Mouse (Mus musculus) hindbrain, embryonic 12.5 days (tissue): ENCODE measurements at regions not wholly inside any gene's neighbourhood (a gene's known extent, or its start where the extent isn't known, plus 50 kb on each side); places are given as distances from the start of the nearest gene placed in this dataset.

Experiments
- ATAC-seq: fragments of 200-750 bp; cut with Nextera tagmentation; 2 replicates; pipeline ENCODE4 v1.8.0; 2017; ENCODE audit warnings: moderate TSS enrichment; ENCODE audit not compliant: low FRiP score
- H3K27ac ChIP-seq: fragments of 300-500 bp; sonication (generic); 2 replicates; pipeline ENCODE4 v1.5.1; 2016; ENCODE audit warnings: mild to moderate bottlenecking
- H3K27me3 ChIP-seq: fragments of 300-500 bp; sonication (generic); 2 replicates; pipeline ENCODE4 v1.6.1; 2016; ENCODE audit warnings: mild to moderate bottlenecking
- H3K36me3 ChIP-seq: fragments of 300-500 bp; sonication (generic); 2 replicates; pipeline ENCODE4 v1.6.1; 2016; ENCODE audit warnings: mild to moderate bottlenecking
- H3K4me1 ChIP-seq: fragments of 300-500 bp; sonication (generic); 2 replicates; pipeline ENCODE4 v1.6.1; 2016
- H3K4me2 ChIP-seq: fragments of 300-500 bp; sonication (generic); replicated peaks from 2 replicates; pipeline ENCODE4 v1.6.1; 2016; ENCODE audit warnings: mild to moderate bottlenecking
- H3K4me3 ChIP-seq: fragments of 300-500 bp; sonication (generic); 2 replicates; pipeline ENCODE4 v1.5.1; 2016; ENCODE audit warnings: mild to moderate bottlenecking
- H3K9ac ChIP-seq: fragments of 300-500 bp; sonication (generic); 2 replicates; pipeline ENCODE4 v1.6.1; 2016; ENCODE audit warnings: mild to moderate bottlenecking, moderate library complexity
- H3K9me3 ChIP-seq: fragments of 300-500 bp; sonication (generic); replicated peaks from 2 replicates; pipeline ENCODE4 v1.6.1; 2016; ENCODE audit warnings: mild to moderate bottlenecking
- WGBS: fragments of 180-500 bp; shearing (Covaris S2); methylation state at CpG from one replicate; pipeline ENCODE4 v1.1.7; 2016; 5-methylcytosine and 5-hydroxymethylcytosine counted together

- WGBS, result 79% methylated on average over 3 of the region's 3 CpGs
- peaks cover 6% of the 10 kb centered on the region for H3K4me1 ChIP-seq
These were observed 285.0 kb downstream of the Rnf144a start for GRCm38 (mm10) chr12:26130011-26130410.

GRCm38 (mm10) chr12:26129511-26129910, 285.5 kb downstream of the Rnf144a start:
- Histone ChIP-seq H3K4me2 (no peak overlapping the region), H3K27ac (no peak overlapping the region), H3K9ac (no peak overlapping the region), H3K36me3 (no peaks in the 10 kb centered on the region), H3K4me1 (peaks cover 6% of the 10 kb centered on the region), H3K9me3 (no peaks in the 10 kb centered on the region), H3K4me3 (no peak overlapping the region), H3K27me3 (no peaks in the 10 kb centered on the region)
- WGBS, result 44% methylated on average over 4 of the region's 4 CpGs
- no peak for ATAC-seq

More at GRCm38 (mm10) chr12:26130011-26130410, 285.0 kb downstream of the Rnf144a start:
- Histone ChIP-seq H3K9me3 (no peaks in the 10 kb centered on the region), H3K27me3 (no peaks in the 10 kb centered on the region), H3K9ac (no peak overlapping the region), H3K4me3 (no peak overlapping the region), H3K27ac (no peak overlapping the region), H3K4me2 (no peak overlapping the region), H3K36me3 (no peaks in the 10 kb centered on the region)
- ATAC-seq, result no peak

GRCm38 (mm10) chr12:26128851-26129250, 286.2 kb downstream of the Rnf144a start:
- no peak overlapping the region for H3K4me3 ChIP-seq
- no peaks in the 10 kb centered on the region for H3K9me3 ChIP-seq
- no peak overlapping the region for H3K4me2 ChIP-seq
- no peak overlapping the region for H3K9ac ChIP-seq
- no peaks in the 10 kb centered on the region for H3K27me3 ChIP-seq
- no peak overlapping the region for H3K27ac ChIP-seq
- peaks cover 6% of the 10 kb centered on the region for H3K4me1 ChIP-seq
- ATAC-seq, result no peak
- H3K36me3 ChIP-seq, result no peaks in the 10 kb centered on the region

GRCm38 (mm10) chr12:26126260-26126659, 288.8 kb downstream of the Rnf144a start:
- H3K36me3 ChIP-seq, result no peaks in the 10 kb centered on the region
- no peak for ATAC-seq
- H3K27ac ChIP-seq, result peak overlapping the region; percentile 9; the same call in 1 of the 2 replicates
- no peak overlapping the region for H3K9ac ChIP-seq
- 65% methylated on average over 9 of the region's 9 CpGs for WGBS
- no peaks in the 10 kb centered on the region for H3K27me3 ChIP-seq
- H3K4me2 ChIP-seq, result no peak overlapping the region
- peaks cover 6% of the 10 kb centered on the region for H3K4me1 ChIP-seq
- no peak overlapping the region for H3K4me3 ChIP-seq
- no peaks in the 10 kb centered on the region for H3K9me3 ChIP-seq

- Histone ChIP-seq H3K9me3 (no peaks in the 10 kb centered on the region), H3K27ac (no peak overlapping the region), H3K36me3 (no peaks in the 10 kb centered on the region), H3K9ac (no peak overlapping the region), H3K4me3 (no peak overlapping the region), H3K27me3 (no peaks in the 10 kb centered on the region), H3K4me2 (no peak overlapping the region), H3K4me1 (peaks cover 6% of the 10 kb centered on the region)
- WGBS, result 86% methylated on average over 2 of the region's 2 CpGs
- no peak for ATAC-seq
These were observed 290.8 kb downstream of the Rnf144a start for GRCm38 (mm10) chr12:26124211-26124610.

GRCm38 (mm10) chr12:26115339-26115912, 299.6 kb downstream of the Rnf144a start:
- Histone ChIP-seq H3K36me3 (no peaks in the 10 kb centered on the region), H3K27me3 (no peaks in the 10 kb centered on the region), H3K9ac (no peak overlapping the region), H3K4me3 (no peak overlapping the region), H3K4me2 (no peak overlapping the region), H3K27ac (no peak overlapping the region), H3K4me1 (peaks cover 13% of the 10 kb centered on the region; the same call in 1 of the 2 replicates), H3K9me3 (no peaks in the 10 kb centered on the region)
- 59% methylated on average over 9 of the region's 9 CpGs for WGBS
- no peak for ATAC-seq

- Histone ChIP-seq H3K4me3 (no peak overlapping the region), H3K4me2 (no peak overlapping the region), H3K27me3 (no peaks in the 10 kb centered on the region), H3K9me3 (no peaks in the 10 kb centered on the region), H3K36me3 (no peaks in the 10 kb centered on the region), H3K4me1 (peaks cover 13% of the 10 kb centered on the region; the same call in 1 of the 2 replicates), H3K27ac (no peak overlapping the region), H3K9ac (no peak overlapping the region)
- WGBS, result 77% methylated on average over 8 of the region's 8 CpGs
- ATAC-seq, result peak; percentile 32; the same call in 1 of the 2 replicates
These were observed 302.7 kb downstream of the Rnf144a start for GRCm38 (mm10) chr12:26112166-26113019.

GRCm38 (mm10) chr12:26109866-26110265, 305.2 kb downstream of the Rnf144a start:
- Histone ChIP-seq H3K9me3 (no peaks in the 10 kb centered on the region), H3K27ac (no peak overlapping the region), H3K36me3 (no peaks in the 10 kb centered on the region), H3K27me3 (no peaks in the 10 kb centered on the region), H3K4me3 (no peak overlapping the region), H3K4me2 (no peak overlapping the region), H3K9ac (no peak overlapping the region), H3K4me1 (peaks cover 6% of the 10 kb centered on the region; the same call in 1 of the 2 replicates)
- 85% methylated on average over 6 of the region's 6 CpGs for WGBS
- ATAC-seq, result no peak

GRCm38 (mm10) chr12:26104372-26104771, 310.7 kb downstream of the Rnf144a start:
- H3K9ac ChIP-seq, result no peak overlapping the region
- no peaks in the 10 kb centered on the region for H3K4me1 ChIP-seq
- no peaks in the 10 kb centered on the region for H3K9me3 ChIP-seq
- H3K36me3 ChIP-seq, result no peaks in the 10 kb centered on the region
- H3K27ac ChIP-seq, result no peak overlapping the region
- H3K4me2 ChIP-seq, result no peak overlapping the region
- no peaks in the 10 kb centered on the region for H3K27me3 ChIP-seq
- H3K4me3 ChIP-seq, result no peak overlapping the region
- WGBS, result 88% methylated on average over 3 of the region's 3 CpGs
- no peak for ATAC-seq

GRCm38 (mm10) chr12:26102384-26102783, 312.7 kb downstream of the Rnf144a start:
- H3K9me3 ChIP-seq, result no peaks in the 10 kb centered on the region
- no peaks in the 10 kb centered on the region for H3K4me1 ChIP-seq
- H3K27me3 ChIP-seq, result no peaks in the 10 kb centered on the region
- 87% methylated on average over 4 of the region's 4 CpGs for WGBS
- no peak for ATAC-seq
- no peak overlapping the region for H3K9ac ChIP-seq
- no peaks in the 10 kb centered on the region for H3K36me3 ChIP-seq
- no peak overlapping the region for H3K27ac ChIP-seq
- H3K4me2 ChIP-seq, result no peak overlapping the region
- H3K4me3 ChIP-seq, result no peak overlapping the region

GRCm38 (mm10) chr12:26100140-26100539, 314.9 kb downstream of the Rnf144a start:
- H3K9ac ChIP-seq, result no peak overlapping the region

GRCm38 (mm10) chr12:26099176-26099575, 315.9 kb downstream of the Rnf144a start:
- Histone ChIP-seq H3K4me1 (no peaks in the 10 kb centered on the region), H3K27ac (no peak overlapping the region), H3K4me3 (no peak overlapping the region), H3K36me3 (no peaks in the 10 kb centered on the region), H3K4me2 (no peak overlapping the region), H3K9ac (no peak overlapping the region), H3K27me3 (no peaks in the 10 kb centered on the region), H3K9me3 (no peaks in the 10 kb centered on the region)
- 92% methylated on average over 5 of the region's 5 CpGs for WGBS
- no peak for ATAC-seq

More at GRCm38 (mm10) chr12:26100140-26100539, 314.9 kb downstream of the Rnf144a start:
- H3K9me3 ChIP-seq, result no peaks in the 10 kb centered on the region
- H3K4me3 ChIP-seq, result no peak overlapping the region
- WGBS, result 82% methylated on average over 2 of the region's 2 CpGs
- H3K27ac ChIP-seq, result no peak overlapping the region
- no peak overlapping the region for H3K4me2 ChIP-seq
- H3K4me1 ChIP-seq, result no peaks in the 10 kb centered on the region
- H3K27me3 ChIP-seq, result no peaks in the 10 kb centered on the region
- no peaks in the 10 kb centered on the region for H3K36me3 ChIP-seq
- ATAC-seq, result no peak
